Mouse (Mus musculus) splenic B cell, adult 2 months (primary cell): ENCODE data around the gene Bbx.

ENCODE experiments used
- DNase-seq: peaks from one replicate; pipeline ENCODE4 v3.0.0-alpha.2; 2011; ENCODE audit warnings: low read depth, low spot score
- H3K27me3 ChIP-seq: 2 replicates; pipeline ENCODE4 v1.6.1; 2012; ENCODE audit warnings: mild to moderate bottlenecking, low read length, moderate library complexity, mixed read lengths; ENCODE audit not compliant: control insufficient read depth, poor library complexity, insufficient read depth, severe bottlenecking
- H3K36me3 ChIP-seq: 2 replicates; pipeline ENCODE4 v1.6.1; 2012; ENCODE audit warnings: mild to moderate bottlenecking, low read length, moderate library complexity, mixed read lengths; ENCODE audit not compliant: control insufficient read depth, poor library complexity, insufficient read depth, severe bottlenecking

Bbx gene

DNA sequence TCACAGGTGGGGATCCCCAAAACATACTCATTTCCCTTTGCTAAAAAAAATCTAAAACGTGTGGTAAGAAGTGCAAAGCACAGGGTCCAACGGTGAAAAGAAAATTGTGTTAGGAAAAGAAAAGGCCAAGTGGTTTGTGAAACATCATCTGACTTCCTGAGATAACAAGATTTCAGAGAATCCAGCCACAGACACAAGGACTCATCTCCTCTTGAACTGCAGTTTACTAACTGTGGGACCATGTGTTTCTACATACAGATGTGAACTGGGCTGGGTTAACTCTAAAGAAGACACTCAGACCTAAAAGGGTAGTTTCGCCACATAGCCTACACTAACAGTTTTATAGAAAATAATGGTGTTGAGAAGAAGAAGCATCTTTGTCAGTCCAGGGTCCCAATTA lies 227.2 kb downstream of the Bbx start:
- H3K27me3 ChIP-seq: no peaks in the 10 kb centered on the region
- no peak for DNase-seq
- H3K36me3 ChIP-seq: peaks cover 3% of the 10 kb centered on the region; the same call in 1 of the 2 replicates

DNA sequence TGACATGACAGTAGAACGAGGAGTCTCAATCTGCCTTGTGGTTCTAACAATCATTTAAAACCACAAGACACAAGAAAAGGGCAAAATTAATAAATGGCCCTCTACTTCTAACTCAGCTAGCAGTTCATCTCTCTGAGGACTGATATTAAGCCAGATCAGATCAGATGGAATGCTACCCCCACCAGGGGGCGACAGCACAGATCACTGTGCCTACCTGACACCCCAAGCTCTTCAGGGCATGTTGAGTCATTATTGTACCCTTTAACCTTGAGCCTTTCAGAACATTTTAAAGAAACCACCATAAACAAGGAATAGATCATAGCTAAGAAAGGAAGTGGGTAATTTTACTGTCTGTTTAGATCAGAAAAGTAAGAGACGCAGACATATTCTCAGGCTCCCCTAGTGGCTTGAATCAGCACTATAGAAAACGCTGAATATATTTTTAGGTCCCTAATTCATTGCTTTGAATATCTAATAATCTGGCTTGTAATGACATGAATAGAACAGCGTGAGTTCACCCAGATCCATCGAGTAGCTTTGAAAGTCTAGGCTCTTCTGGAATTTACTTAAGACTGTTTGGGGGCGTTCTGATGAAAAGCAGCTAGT lies 230.5 kb downstream of the Bbx start:
- DNase-seq: peak; percentile 75
- Histone ChIP-seq H3K27me3 (no peaks in the 10 kb centered on the region), H3K36me3 (peaks cover 5% of the 10 kb centered on the region)

DNA sequence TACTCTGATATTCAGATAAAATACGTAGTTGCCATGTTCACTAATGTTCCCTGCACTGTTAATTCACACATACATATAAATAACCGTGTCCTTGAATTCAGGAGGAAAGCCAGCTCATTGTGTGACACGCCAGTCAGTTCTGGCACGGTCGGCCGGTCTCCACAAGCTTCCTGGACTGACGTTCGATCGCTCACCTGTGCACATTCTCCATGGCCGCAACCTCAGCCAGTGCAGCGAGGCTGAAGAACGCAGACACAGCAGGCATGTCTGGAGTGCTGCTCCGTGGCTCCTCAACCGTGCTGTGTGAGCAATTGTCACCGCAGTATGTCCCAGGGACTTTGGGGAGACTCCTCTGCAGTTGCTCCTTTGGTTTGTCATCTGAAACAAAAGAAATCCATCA lies 232.0 kb downstream of the Bbx start:
- DNase-seq: no peak
- peaks cover 5% of the 10 kb centered on the region for H3K36me3 ChIP-seq
- no peaks in the 10 kb centered on the region for H3K27me3 ChIP-seq

DNA sequence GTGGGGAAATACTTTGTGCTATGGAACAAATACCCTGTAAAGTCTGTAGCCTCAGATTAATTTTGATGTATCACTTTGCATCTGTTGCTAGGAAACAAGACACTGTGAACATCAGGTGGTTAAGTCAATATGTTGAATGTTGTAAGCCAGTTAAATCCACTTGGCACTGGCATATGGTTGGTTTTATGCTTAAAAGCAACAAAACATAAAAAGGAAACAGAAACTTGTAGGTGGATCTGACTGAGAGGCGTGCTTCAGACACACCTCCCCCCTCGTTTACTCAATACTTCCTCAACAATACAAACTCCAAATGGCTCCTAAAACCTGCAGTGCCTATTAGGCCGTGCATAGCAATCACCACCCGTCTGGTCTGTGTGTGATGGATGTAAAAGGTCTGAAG lies 236.1 kb downstream of the Bbx start:
- no peaks in the 10 kb centered on the region for H3K27me3 ChIP-seq
- peaks cover 3% of the 10 kb centered on the region for H3K36me3 ChIP-seq
- no peak for DNase-seq

DNA sequence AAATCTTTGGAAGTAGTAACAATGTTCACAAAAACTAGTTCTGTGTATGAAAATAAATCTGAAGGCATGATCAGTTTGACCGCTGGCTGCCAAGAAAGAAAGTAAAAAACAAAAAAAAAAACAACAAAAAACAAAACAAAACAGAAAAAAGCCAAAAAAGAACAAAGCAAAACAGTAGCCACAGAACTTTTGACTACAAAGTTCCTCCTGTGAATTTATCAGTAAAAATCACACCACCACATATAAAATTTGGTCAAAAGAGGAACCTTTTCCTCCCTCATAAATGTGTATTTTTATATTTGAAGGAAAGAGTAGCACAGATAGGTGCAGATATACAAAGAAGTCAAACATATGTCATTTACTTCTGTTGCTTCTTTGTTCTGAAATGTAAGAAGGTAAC lies 239.6 kb downstream of the Bbx start:
- H3K36me3 ChIP-seq: no peaks in the 10 kb centered on the region
- H3K27me3 ChIP-seq: no peaks in the 10 kb centered on the region

DNA sequence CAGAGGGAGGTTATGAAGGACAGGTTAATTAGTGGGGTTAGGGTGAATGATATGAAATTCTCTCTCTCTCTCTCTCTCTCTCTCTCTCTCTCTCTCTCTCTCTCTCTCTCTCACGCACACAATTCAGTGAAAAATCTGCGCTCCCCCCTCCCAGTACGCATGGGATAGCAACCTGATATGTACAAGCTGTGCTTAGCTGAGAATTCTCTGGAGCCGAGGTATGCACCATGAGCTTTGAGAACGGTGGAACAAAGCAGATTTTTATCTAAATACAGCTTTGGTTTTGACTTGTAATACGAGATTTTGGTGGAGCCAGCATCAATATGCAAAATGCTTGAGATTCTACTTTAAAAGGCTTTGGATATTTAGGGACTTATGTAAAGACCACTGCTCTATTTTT lies 243.1 kb downstream of the Bbx start:
- no peak for DNase-seq
- Histone ChIP-seq H3K36me3 (no peaks in the 10 kb centered on the region), H3K27me3 (no peaks in the 10 kb centered on the region)

More for the DNA sequence above, 239.6 kb downstream of the Bbx start:
- DNase-seq: no peak

- no peaks in the 10 kb centered on the region for H3K27me3 ChIP-seq
- DNase-seq: no peak
These were observed 245.6 kb downstream of the Bbx start for GRCm38 (mm10) chr16:50186604-50187003.

DNA sequence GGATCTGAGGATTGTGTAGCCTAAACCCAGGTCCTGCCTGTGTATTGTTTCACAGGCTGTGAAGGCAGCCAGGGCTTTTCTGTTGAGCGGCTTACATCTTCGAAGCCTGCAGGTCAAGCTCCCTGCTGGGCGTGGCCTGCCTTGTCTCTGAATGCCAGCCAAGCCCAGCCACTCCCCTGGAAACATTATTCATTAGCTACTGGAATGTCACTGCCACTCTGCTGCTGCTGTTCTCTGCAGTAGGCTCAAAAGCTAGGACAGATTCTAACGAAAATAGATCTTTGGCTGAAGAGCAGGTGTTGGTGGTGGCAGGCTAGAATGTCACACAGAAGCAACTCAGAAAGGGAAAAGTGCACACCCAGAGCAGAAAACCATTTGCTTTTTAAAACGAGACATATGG lies 247.1 kb downstream of the Bbx start:
- Histone ChIP-seq H3K27me3 (no peaks in the 10 kb centered on the region), H3K36me3 (no peaks in the 10 kb centered on the region)
- DNase-seq: no peak

More at GRCm38 (mm10) chr16:50186604-50187003, 245.6 kb downstream of the Bbx start:
- H3K36me3 ChIP-seq: no peaks in the 10 kb centered on the region

- no peaks in the 10 kb centered on the region for H3K36me3 ChIP-seq
- H3K27me3 ChIP-seq: no peaks in the 10 kb centered on the region
- no peak for DNase-seq
These were observed 249.2 kb downstream of the Bbx start for GRCm38 (mm10) chr16:50182988-50183387.

DNA sequence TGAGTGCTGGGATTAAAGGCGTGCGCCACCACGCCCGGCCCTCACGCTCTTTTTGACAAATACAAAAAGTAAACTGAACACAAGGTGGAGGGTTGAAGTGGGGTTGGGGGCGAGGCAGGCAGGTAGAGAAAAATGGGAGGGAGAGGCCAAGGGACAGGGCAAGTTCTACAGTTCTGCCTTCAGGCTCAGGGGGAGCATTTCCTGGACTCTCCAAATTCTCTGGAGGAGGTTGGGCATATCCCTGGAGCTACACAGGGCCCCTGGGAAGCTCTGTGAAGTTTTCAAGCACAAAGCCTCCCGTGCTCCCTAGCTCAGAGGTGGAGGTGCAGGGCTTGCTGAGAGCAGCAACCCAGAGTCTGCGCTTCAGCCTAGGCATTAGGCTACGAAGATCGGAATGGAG lies 249.6 kb downstream of the Bbx start:
- Histone ChIP-seq H3K27me3 (no peaks in the 10 kb centered on the region), H3K36me3 (no peaks in the 10 kb centered on the region)
- no peak for DNase-seq

DNA sequence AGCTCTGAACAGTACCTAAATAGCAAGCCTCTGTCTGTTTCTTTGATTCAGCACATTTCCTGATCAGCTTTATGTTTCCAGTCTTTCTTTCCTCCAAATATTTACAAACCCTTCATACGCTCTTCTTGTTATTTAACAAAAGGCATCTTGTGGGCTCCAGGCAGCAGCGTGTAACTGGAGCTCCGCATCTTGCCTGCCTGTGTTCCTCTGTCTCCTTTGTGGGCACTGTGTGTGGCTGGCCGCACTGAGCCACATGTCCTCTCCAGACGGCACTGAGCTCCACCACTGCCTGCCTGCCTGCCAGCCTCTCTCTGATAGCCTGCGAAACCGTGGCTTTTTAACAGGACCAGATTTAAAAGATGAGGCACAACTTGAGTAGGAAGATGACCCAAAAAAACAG lies 259.4 kb downstream of the Bbx start:
- no peak for DNase-seq
- Histone ChIP-seq H3K27me3 (no peaks in the 10 kb centered on the region), H3K36me3 (no peaks in the 10 kb centered on the region)

DNA sequence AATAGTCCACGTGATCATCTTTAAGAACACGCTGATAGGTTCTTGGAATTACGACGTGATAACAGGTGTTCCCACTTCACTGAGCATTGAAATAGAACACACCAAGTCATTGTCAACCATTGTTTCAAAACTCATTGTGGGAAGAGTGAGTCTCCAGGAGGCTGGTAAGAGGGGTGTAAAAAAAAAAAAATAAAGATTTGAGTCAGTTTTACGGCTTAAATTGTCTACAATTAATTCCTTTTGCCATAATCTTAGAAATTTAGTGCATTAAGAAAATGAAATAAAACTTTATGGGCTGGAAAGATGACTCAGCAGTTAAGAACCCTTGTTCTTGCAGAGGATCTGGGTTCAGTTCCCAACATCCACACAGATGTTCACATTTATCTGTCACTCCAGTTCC lies 261.4 kb downstream of the Bbx start:
- no peak for DNase-seq
- H3K27me3 ChIP-seq: no peaks in the 10 kb centered on the region
- H3K36me3 ChIP-seq: no peaks in the 10 kb centered on the region

DNA sequence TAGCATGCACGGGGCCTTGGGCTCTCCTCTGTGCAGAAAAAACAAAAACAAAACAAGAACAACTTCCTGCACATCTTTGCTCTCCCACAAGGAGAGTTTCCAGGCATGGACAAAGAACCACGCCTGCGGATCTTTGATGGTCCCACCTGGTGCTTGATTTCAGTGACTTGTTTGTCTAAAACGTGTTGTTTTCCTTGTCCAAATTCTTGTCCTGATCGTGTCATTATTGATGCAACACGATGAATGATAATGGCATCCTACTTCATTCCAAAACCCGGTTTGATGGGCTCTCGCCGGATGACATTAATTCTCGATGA lies 264.2 kb downstream of the Bbx start:
- Histone ChIP-seq H3K36me3 (no peaks in the 10 kb centered on the region), H3K27me3 (no peaks in the 10 kb centered on the region)
- no peak for DNase-seq

GRCm38 (mm10) chr16:50167231-50167982 lies 264.8 kb downstream of the Bbx start:
- no peak for DNase-seq
- Histone ChIP-seq H3K36me3 (no peaks in the 10 kb centered on the region), H3K27me3 (no peaks in the 10 kb centered on the region)

- no peak for DNase-seq
- H3K27me3 ChIP-seq: no peaks in the 10 kb centered on the region
- H3K36me3 ChIP-seq: no peaks in the 10 kb centered on the region
These were observed 271.5 kb downstream of the Bbx start for GRCm38 (mm10) chr16:50160418-50161271.
